Mouse (Mus musculus): Measurements from ENCODE around the gene Ccm2. TPM values are rescaled to one million over a fixed set of nuclear protein-coding genes. Genes with fewer than 3 reads are reported as not detected.

The Ccm2 gene
- polyA plus RNA-seq, 1 experiment from 2014 or later: 87.6 TPM

DNA sequence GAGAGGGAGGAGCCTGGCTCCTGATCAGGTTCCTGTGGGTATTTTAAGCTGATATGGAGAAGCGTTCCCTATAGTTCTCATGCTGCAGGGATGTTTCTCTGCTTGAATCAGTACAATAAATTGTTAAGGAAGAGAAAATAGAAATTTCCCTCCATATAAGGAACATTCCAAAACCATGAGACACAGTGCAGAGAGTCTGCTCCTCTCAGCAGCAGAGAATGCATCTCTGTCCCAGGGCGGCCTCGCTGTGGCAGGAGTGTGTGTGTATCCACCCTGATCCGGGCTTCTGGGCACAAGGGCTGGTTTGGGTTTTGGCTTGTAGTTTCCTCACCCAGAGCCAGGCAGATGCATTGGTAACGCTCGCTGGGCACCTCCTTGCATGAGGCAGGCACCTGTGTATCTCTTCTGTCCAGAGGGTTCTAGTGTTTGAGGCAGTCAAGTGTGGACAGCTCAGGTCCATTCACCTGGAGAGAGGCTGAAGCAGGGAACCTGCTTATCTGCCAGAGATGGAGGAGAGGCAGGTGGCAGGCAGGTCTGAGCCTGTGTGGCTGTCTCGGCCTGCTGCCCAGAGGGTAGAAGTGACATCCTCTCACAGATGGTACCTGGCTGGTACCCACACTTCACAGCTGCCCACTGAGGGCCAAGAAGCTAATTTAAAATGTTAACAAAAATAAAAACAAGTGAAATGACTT lies 40.7 kb downstream of the Ccm2 start:
- Histone ChIP-seq H3K27ac (ENCODE audit: low read depth, low read length) (no peak overlapping the region), H3K9me3 (ENCODE audit: control insufficient read depth, low read length) (no peaks in the 10 kb centered on the region), H3K4me3 (ENCODE audit: low read depth, low read length) (no peak overlapping the region), H3K9ac (replicated peaks; ENCODE audit: low read depth, low read length) (no peak overlapping the region), H3K4me1 (ENCODE audit: control insufficient read depth, insufficient read depth, low read length) (no peaks in the 10 kb centered on the region), H3K27me3 (ENCODE audit: control insufficient read depth, insufficient read depth, low read length) (no peaks in the 10 kb centered on the region), H3K4me2 (ENCODE audit: low read depth, low read length) (no peak overlapping the region), H3K36me3 (ENCODE audit: control insufficient read depth, insufficient read depth, low read length) (peaks cover 35% of the 10 kb centered on the region)
- ATAC-seq (ENCODE audit: low read depth): no peak
- WGBS: 93% methylated on average over 7 of the region's 7 CpGs

DNA sequence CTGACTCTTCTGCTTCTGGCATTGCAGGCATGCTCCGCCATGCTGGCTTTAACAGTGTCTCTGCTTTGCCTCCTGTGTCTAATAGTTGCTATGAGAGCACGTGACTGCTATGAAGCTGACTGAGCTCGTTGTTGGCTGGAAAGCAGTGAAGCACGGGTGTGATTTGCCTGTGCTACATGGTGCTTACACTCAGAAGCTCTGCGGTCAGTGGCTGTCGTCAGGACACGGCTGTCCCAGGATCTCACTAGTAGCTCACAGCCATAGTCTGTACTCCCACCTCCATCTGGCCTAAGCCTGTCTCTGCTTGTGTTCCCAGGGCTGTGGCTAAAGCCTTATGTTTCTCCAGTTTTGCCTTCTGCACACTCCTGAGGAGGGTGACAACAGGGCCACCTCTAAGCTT lies 41.6 kb downstream of the Ccm2 start:
- H3K9me3 ChIP-seq (ENCODE audit: control insufficient read depth, low read length): no peaks in the 10 kb centered on the region
- WGBS: 93% methylated on average over 7 of the region's 7 CpGs
- H3K36me3 ChIP-seq (ENCODE audit: control insufficient read depth, insufficient read depth, low read length): peaks cover 39% of the 10 kb centered on the region
- no peak overlapping the region for H3K27ac ChIP-seq (ENCODE audit: low read depth, low read length)
- no peak overlapping the region for H3K4me2 ChIP-seq (ENCODE audit: low read depth, low read length)
- no peaks in the 10 kb centered on the region for H3K4me1 ChIP-seq (ENCODE audit: control insufficient read depth, insufficient read depth, low read length)
- no peak overlapping the region for H3K9ac ChIP-seq (replicated peaks; ENCODE audit: low read depth, low read length)
- no peaks in the 10 kb centered on the region for H3K27me3 ChIP-seq (ENCODE audit: control insufficient read depth, insufficient read depth, low read length)
- H3K4me3 ChIP-seq (ENCODE audit: low read depth, low read length): no peak overlapping the region
- no peak for ATAC-seq (ENCODE audit: low read depth)

DNA sequence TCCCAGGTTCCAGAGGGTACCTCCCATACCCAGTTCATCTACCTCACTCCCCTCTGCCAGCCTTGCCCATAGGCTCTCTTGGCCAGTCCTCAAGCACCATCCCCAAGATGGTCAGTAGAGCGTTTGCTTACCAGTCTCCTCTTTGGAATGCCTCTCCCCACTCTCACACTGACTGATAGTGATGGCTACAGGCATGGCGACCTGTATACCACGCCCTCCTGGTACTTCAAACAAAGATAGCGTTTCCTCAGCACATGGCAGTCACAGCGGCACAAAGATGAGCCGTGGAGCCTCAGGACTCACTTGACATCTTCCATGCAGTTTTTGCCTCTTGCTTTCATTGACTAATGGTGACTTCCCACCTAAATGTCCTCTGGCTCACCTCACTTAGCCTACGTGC lies 43.2 kb downstream of the Ccm2 start:
- Histone ChIP-seq H3K27me3 (ENCODE audit: control insufficient read depth, insufficient read depth, low read length) (no peaks in the 10 kb centered on the region), H3K4me2 (ENCODE audit: low read depth, low read length) (no peak overlapping the region), H3K4me3 (ENCODE audit: low read depth, low read length) (no peak overlapping the region), H3K9ac (replicated peaks; ENCODE audit: low read depth, low read length) (no peak overlapping the region), H3K27ac (ENCODE audit: low read depth, low read length) (no peak overlapping the region), H3K4me1 (ENCODE audit: control insufficient read depth, insufficient read depth, low read length) (no peaks in the 10 kb centered on the region), H3K36me3 (ENCODE audit: control insufficient read depth, insufficient read depth, low read length) (peaks cover 38% of the 10 kb centered on the region), H3K9me3 (ENCODE audit: control insufficient read depth, low read length) (no peaks in the 10 kb centered on the region)
- 92% methylated on average over 7 of the region's 7 CpGs for WGBS
- ATAC-seq (ENCODE audit: low read depth): no peak

DNA sequence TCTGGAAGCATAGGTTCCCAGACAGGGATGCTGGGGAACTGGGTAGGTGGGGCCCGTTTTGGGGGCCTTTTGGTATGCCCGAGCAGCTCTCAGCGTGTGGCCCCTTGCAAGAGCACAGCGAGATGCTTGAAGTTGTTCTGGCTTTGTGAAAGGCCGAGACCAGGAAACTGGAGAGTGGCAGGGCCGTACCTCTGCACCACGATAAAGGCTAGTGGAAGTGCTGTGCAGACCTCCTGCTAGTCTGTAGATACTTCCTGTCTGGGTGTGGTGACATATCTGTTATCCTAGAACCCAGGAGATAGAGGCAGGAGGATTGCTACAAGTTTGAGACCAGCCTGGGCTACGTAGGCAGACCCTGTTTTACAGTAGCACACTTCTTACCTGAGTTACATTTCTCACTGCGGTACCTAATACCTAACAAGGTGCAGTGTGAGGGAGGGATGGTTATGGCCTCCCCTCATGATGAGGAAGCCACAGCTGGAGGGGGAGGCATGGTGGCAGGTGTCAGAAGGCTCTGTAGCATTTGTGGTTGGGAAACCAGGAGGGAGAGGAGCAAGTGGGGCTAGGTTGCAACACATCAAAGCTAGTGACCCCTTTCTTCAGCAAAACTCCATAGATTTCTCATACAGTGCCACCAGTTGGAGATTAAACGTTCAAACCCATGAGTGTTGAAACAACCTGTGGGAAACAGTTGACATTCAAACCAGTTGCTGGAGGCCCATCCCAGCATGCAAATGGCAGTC lies 44.4 kb downstream of the Ccm2 start:
- no peak overlapping the region for H3K4me2 ChIP-seq (ENCODE audit: low read depth, low read length)
- no peak for ATAC-seq (ENCODE audit: low read depth)
- no peak overlapping the region for H3K27ac ChIP-seq (ENCODE audit: low read depth, low read length)
- no peaks in the 10 kb centered on the region for H3K27me3 ChIP-seq (ENCODE audit: control insufficient read depth, insufficient read depth, low read length)
- H3K36me3 ChIP-seq (ENCODE audit: control insufficient read depth, insufficient read depth, low read length): peaks cover 35% of the 10 kb centered on the region
- no peaks in the 10 kb centered on the region for H3K9me3 ChIP-seq (ENCODE audit: control insufficient read depth, low read length)
- H3K9ac ChIP-seq (replicated peaks; ENCODE audit: low read depth, low read length): no peak overlapping the region
- H3K4me3 ChIP-seq (ENCODE audit: low read depth, low read length): no peak overlapping the region
- H3K4me1 ChIP-seq (ENCODE audit: control insufficient read depth, insufficient read depth, low read length): no peaks in the 10 kb centered on the region
- 82% methylated on average over 10 of the region's 10 CpGs for WGBS

DNA sequence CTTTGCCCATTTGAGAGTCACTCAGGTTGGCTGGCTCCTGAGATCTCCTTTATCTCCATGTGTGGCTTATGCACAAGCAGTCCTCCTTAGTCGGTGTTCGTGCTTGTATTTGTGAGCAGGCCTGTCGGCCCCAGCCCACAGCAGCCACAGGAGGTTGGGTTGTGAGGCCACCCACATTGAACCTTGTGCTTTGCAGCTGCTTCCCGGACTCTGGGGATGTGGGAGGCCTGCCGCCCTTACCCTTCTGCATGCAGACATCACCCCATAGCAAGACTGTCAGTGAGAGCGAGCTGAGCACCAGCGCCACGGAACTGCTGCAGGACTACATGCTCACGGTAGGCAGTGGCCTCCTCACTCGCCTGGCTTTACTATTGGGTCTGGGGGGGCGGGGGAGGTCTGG lies 46.7 kb downstream of the Ccm2 start:
- Histone ChIP-seq H3K27me3 (ENCODE audit: control insufficient read depth, insufficient read depth, low read length) (no peaks in the 10 kb centered on the region), H3K4me2 (ENCODE audit: low read depth, low read length) (no peak overlapping the region), H3K4me1 (ENCODE audit: control insufficient read depth, insufficient read depth, low read length) (peaks cover 5% of the 10 kb centered on the region; the same call in 1 of the 2 replicates), H3K9ac (replicated peaks; ENCODE audit: low read depth, low read length) (no peak overlapping the region), H3K9me3 (ENCODE audit: control insufficient read depth, low read length) (no peaks in the 10 kb centered on the region), H3K4me3 (ENCODE audit: low read depth, low read length) (no peak overlapping the region), H3K36me3 (ENCODE audit: control insufficient read depth, insufficient read depth, low read length) (peaks cover 41% of the 10 kb centered on the region), H3K27ac (ENCODE audit: low read depth, low read length) (no peak overlapping the region)
- WGBS: 73% methylated on average over 11 of the region's 11 CpGs
- ATAC-seq (ENCODE audit: low read depth): no peak

DNA sequence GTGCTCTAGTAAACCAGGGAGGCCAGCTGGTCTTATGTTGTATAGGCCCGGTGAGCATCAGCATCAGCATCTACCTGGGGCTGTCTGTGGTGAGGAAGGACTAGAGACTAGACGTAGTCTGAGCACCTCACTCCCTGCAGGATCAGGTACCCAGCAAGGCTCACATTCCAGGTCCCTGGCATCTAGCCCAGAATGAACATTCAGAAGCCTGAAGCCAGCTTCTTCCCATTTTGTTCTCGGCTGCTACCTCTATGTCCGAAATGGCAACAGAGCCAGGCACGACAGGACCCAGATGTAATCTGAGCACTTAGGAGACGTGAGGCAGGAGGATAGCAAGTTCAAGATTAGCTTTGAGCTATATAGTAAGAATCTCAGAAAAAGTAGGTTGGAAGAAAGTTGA lies 48.2 kb downstream of the Ccm2 start:
- H3K27ac ChIP-seq (ENCODE audit: low read depth, low read length): no peak overlapping the region
- ATAC-seq (ENCODE audit: low read depth): no peak
- no peak overlapping the region for H3K9ac ChIP-seq (replicated peaks; ENCODE audit: low read depth, low read length)
- WGBS: 90% methylated on average over 6 of the region's 6 CpGs
- H3K27me3 ChIP-seq (ENCODE audit: control insufficient read depth, insufficient read depth, low read length): no peaks in the 10 kb centered on the region
- no peak overlapping the region for H3K4me3 ChIP-seq (ENCODE audit: low read depth, low read length)
- no peaks in the 10 kb centered on the region for H3K9me3 ChIP-seq (ENCODE audit: control insufficient read depth, low read length)
- peaks cover 32% of the 10 kb centered on the region for H3K36me3 ChIP-seq (ENCODE audit: control insufficient read depth, insufficient read depth, low read length)
- no peak overlapping the region for H3K4me2 ChIP-seq (ENCODE audit: low read depth, low read length)
- H3K4me1 ChIP-seq (ENCODE audit: control insufficient read depth, insufficient read depth, low read length): peaks cover 20% of the 10 kb centered on the region

DNA sequence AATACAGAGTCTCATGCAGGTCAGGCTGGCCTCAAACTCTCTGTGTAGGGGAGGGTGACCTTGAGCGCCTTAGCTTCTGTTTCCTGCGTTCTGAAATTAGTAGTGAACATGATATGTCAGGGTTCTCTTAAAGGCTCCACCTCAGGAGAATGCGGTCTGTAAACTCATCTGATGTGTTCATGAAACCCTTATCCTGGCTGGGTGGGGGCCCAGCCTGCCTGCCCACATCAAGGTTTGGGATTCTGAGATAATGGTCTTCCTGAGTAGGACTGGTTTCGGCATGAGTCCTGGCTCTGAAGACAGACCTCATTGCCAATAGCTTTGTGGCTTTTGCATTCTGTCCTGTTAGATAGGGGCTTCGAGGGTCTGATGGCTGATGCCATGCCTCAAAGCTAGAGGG lies 48.7 kb downstream of the Ccm2 start:
- Histone ChIP-seq H3K4me1 (ENCODE audit: control insufficient read depth, insufficient read depth, low read length) (peaks cover 25% of the 10 kb centered on the region), H3K27me3 (ENCODE audit: control insufficient read depth, insufficient read depth, low read length) (no peaks in the 10 kb centered on the region), H3K4me2 (ENCODE audit: low read depth, low read length) (no peak overlapping the region), H3K27ac (ENCODE audit: low read depth, low read length) (no peak overlapping the region), H3K9me3 (ENCODE audit: control insufficient read depth, low read length) (no peaks in the 10 kb centered on the region), H3K4me3 (ENCODE audit: low read depth, low read length) (no peak overlapping the region), H3K9ac (replicated peaks; ENCODE audit: low read depth, low read length) (no peak overlapping the region), H3K36me3 (ENCODE audit: control insufficient read depth, insufficient read depth, low read length) (peaks cover 32% of the 10 kb centered on the region)
- 96% methylated on average over 5 of the region's 5 CpGs for WGBS
- ATAC-seq (ENCODE audit: low read depth): no peak

DNA sequence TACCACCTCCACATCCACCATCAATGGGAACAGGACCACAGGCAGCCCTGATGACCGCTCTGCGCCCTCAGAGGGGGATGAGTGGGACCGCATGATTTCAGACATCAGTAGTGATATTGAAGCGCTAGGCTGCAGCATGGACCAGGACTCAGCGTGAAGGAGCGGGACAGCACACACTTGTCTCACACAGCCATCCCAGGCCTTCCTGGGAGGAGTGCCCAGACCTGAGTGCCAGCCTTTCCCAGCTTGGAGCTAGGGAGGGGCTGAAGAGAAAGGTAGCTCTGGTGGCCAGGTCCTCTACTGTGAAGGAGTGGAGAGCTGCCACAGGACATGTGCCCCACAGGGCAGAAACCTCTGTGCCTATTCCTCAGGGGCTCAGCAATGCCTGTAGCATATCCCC lies 49.5 kb downstream of the Ccm2 start:
- Histone ChIP-seq H3K9me3 (ENCODE audit: control insufficient read depth, low read length) (no peaks in the 10 kb centered on the region), H3K27ac (ENCODE audit: low read depth, low read length) (no peak overlapping the region), H3K27me3 (ENCODE audit: control insufficient read depth, insufficient read depth, low read length) (no peaks in the 10 kb centered on the region), H3K4me1 (ENCODE audit: control insufficient read depth, insufficient read depth, low read length) (peaks cover 27% of the 10 kb centered on the region), H3K4me3 (ENCODE audit: low read depth, low read length) (no peak overlapping the region), H3K4me2 (ENCODE audit: low read depth, low read length) (no peak overlapping the region), H3K36me3 (ENCODE audit: control insufficient read depth, insufficient read depth, low read length) (peaks cover 37% of the 10 kb centered on the region), H3K9ac (replicated peaks; ENCODE audit: low read depth, low read length) (no peak overlapping the region)
- WGBS: 97% methylated on average over 6 of the region's 6 CpGs
- ATAC-seq (ENCODE audit: low read depth): no peak

DNA sequence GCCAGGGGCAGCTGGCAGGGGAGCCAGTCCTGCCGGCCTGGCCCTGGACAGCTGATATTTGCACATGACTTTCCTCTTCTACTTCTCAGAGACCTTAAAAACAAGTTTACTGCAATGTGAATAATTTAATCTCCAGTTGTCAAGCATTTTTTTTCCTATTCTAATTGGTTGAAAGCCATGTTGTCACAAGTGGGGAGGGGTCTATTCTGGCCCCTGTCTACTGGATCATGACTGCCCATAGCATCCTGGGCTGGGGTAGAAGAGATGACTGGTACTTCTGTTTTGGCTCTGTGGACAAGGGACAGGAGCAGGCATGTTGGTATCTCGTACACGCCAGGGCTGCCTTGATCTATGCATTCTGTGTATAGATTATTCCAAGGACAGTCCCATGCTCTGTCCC lies 49.9 kb downstream of the Ccm2 start:
- H3K4me3 ChIP-seq (ENCODE audit: low read depth, low read length): no peak overlapping the region
- H3K27ac ChIP-seq (ENCODE audit: low read depth, low read length): no peak overlapping the region
- H3K9ac ChIP-seq (replicated peaks; ENCODE audit: low read depth, low read length): no peak overlapping the region
- H3K36me3 ChIP-seq (ENCODE audit: control insufficient read depth, insufficient read depth, low read length): peaks cover 39% of the 10 kb centered on the region
- ATAC-seq (ENCODE audit: low read depth): no peak
- 92% methylated on average over 3 of the region's 3 CpGs for WGBS
- no peaks in the 10 kb centered on the region for H3K9me3 ChIP-seq (ENCODE audit: control insufficient read depth, low read length)
- peaks cover 27% of the 10 kb centered on the region for H3K4me1 ChIP-seq (ENCODE audit: control insufficient read depth, insufficient read depth, low read length)
- H3K4me2 ChIP-seq (ENCODE audit: low read depth, low read length): no peak overlapping the region
- H3K27me3 ChIP-seq (ENCODE audit: control insufficient read depth, insufficient read depth, low read length): no peaks in the 10 kb centered on the region
